Mouse (Mus musculus) forebrain, embryonic 16.5 days (tissue): ENCODE measurements around the gene Stambp. TPM values are rescaled to one million over a fixed set of nuclear protein-coding genes. Genes with fewer than 3 reads are reported as not detected.

Experiments
- ATAC-seq: fragments of 200-750 bp; cut with Nextera tagmentation; 2 replicates; pipeline ENCODE4 v1.8.0; 2017; ENCODE audit warnings: mild to moderate bottlenecking, moderate library complexity
- H3K27ac ChIP-seq: fragments of 300-500 bp; sonication (generic); 2 replicates; pipeline ENCODE4 v1.5.1; 2014; ENCODE audit warnings: low read length, control low read depth
- H3K27me3 ChIP-seq: fragments of 300-500 bp; sonication (generic); replicated peaks from 2 replicates; pipeline ENCODE4 v1.6.1; 2014; ENCODE audit warnings: low read length; ENCODE audit not compliant: control insufficient read depth, insufficient read depth
- H3K36me3 ChIP-seq: fragments of 300-500 bp; sonication (generic); 2 replicates; pipeline ENCODE4 v1.6.1; 2014; ENCODE audit not compliant: control insufficient read depth, insufficient read depth
- H3K4me1 ChIP-seq: fragments of 300-500 bp; sonication (generic); replicated peaks from 2 replicates; pipeline ENCODE4 v1.6.1; 2014; ENCODE audit warnings: low read length; ENCODE audit not compliant: control insufficient read depth, insufficient read depth
- H3K4me2 ChIP-seq: fragments of 300-500 bp; sonication (generic); 2 replicates; pipeline ENCODE4 v1.6.1; 2014; ENCODE audit warnings: mild to moderate bottlenecking, low read length, control low read depth
- H3K4me3 ChIP-seq: fragments of 300-500 bp; sonication (generic); replicated peaks from 2 replicates; pipeline ENCODE4 v1.5.1; 2014; ENCODE audit warnings: mild to moderate bottlenecking, low read length, control low read depth
- H3K9ac ChIP-seq: fragments of 300-500 bp; sonication (generic); replicated peaks from 2 replicates; pipeline ENCODE4 v1.6.1; 2014; ENCODE audit warnings: low read depth, low read length, control low read depth
- H3K9me3 ChIP-seq: fragments of 300-500 bp; sonication (generic); 2 replicates; pipeline ENCODE4 v1.6.1; 2016; ENCODE audit warnings: low read length; ENCODE audit not compliant: control insufficient read depth
- WGBS: fragments of 180-500 bp; shearing (Covaris S2); extraction: QIAGEN DNeasy Blood & Tissue Kit; methylation state at CpG from one replicate; pipeline ENCODE4 v1.1.7; 2014; 5-methylcytosine and 5-hydroxymethylcytosine counted together
- polyA plus RNA-seq: library from polyadenylated mRNA; unstranded; fragments of >200 nt; fragmentation: Nextera tagmentation; extraction: Ambion mirVana; gene quantifications from 2 replicates; pipeline ENCODE4 v1.2.1, GENCODE M21; 2015

Stambp gene
- polyA plus RNA-seq, 1 experiment from 2014 or later: 59.2 TPM

GRCm38 (mm10) chr6:83541756-83542456, 30.6 kb downstream of the Stambp start:
- peak; percentile 31; the same call in 1 of the 2 replicates for ATAC-seq
- 0 out of 2 replicates have a peak, but pooled peaks cover 4% of the 10 kb centered on the region for H3K4me1 ChIP-seq
- no peak overlapping the region for H3K9ac ChIP-seq
- WGBS: 52% methylated on average over 11 of the region's 11 CpGs
- 0 out of 2 replicates have a peak overlapping the region, but pooled peaks have one; percentile 12 for H3K27ac ChIP-seq
- H3K9me3 ChIP-seq: no peaks in the 10 kb centered on the region
- H3K36me3 ChIP-seq: peaks cover 9% of the 10 kb centered on the region; the same call in 1 of the 2 replicates
- no peak overlapping the region for H3K4me3 ChIP-seq
- no peaks in the 10 kb centered on the region for H3K27me3 ChIP-seq
- H3K4me2 ChIP-seq: no peak overlapping the region

- Histone ChIP-seq H3K9me3 (no peaks in the 10 kb centered on the region), H3K36me3 (peaks cover 4% of the 10 kb centered on the region; the same call in 1 of the 2 replicates), H3K4me2 (no peak overlapping the region), H3K27ac (no peak overlapping the region), H3K4me3 (no peak overlapping the region), H3K4me1 (0 out of 2 replicates have a peak, but pooled peaks cover 4% of the 10 kb centered on the region), H3K9ac (no peak overlapping the region), H3K27me3 (no peaks in the 10 kb centered on the region)
- 47% methylated on average over 4 of the region's 4 CpGs for WGBS
- ATAC-seq: peak; percentile 58; the same call in 1 of the 2 replicates
These were observed 32.5 kb downstream of the Stambp start for GRCm38 (mm10) chr6:83540017-83540416.

GRCm38 (mm10) chr6:83536795-83537059, 35.8 kb downstream of the Stambp start:
- no peaks in the 10 kb centered on the region for H3K36me3 ChIP-seq
- no peaks in the 10 kb centered on the region for H3K9me3 ChIP-seq
- no peaks in the 10 kb centered on the region for H3K27me3 ChIP-seq
- no peak overlapping the region for H3K27ac ChIP-seq
- no peak overlapping the region for H3K4me2 ChIP-seq
- H3K4me1 ChIP-seq: 0 out of 2 replicates have a peak, but pooled peaks cover 4% of the 10 kb centered on the region
- no peak overlapping the region for H3K4me3 ChIP-seq
- no peak overlapping the region for H3K9ac ChIP-seq
- ATAC-seq: no peak
- 57% methylated on average over 6 of the region's 6 CpGs for WGBS

- H3K9ac ChIP-seq: no peak within 1 kb of the TSS
- no peak for ATAC-seq
- no peak within 1 kb of the TSS for H3K4me2 ChIP-seq
- no peaks in the 10 kb centered on the region for H3K36me3 ChIP-seq
- no peaks in the 10 kb centered on the region for H3K9me3 ChIP-seq
- 0 out of 2 replicates have a peak, but pooled peaks cover 4% of the 10 kb centered on the region for H3K4me1 ChIP-seq
- WGBS: 64% methylated on average over 12 of the region's 12 CpGs
- no peaks in the 10 kb centered on the region for H3K27me3 ChIP-seq
- no peak within 1 kb of the TSS for H3K4me3 ChIP-seq
- no peak within 1 kb of the TSS for H3K27ac ChIP-seq
These were observed 36.3 kb downstream of the Stambp start, which contains the start of gene Actg2 for GRCm38 (mm10) chr6:83536028-83536794. TSS of gene Actg2 (minus strand) at chr6:83536265.

- no peak for ATAC-seq
- Histone ChIP-seq H3K4me3 (no peak overlapping the region), H3K4me1 (no peaks in the 10 kb centered on the region), H3K9me3 (no peaks in the 10 kb centered on the region), H3K27me3 (no peaks in the 10 kb centered on the region), H3K4me2 (no peak overlapping the region), H3K27ac (no peak overlapping the region), H3K9ac (no peak overlapping the region), H3K36me3 (no peaks in the 10 kb centered on the region)
- 74% methylated on average over 2 of the region's 2 CpGs for WGBS
These were observed 39.9 kb downstream of the Stambp start for GRCm38 (mm10) chr6:83532608-83533007.

GRCm38 (mm10) chr6:83523194-83523593, 49.3 kb downstream of the Stambp start:
- Histone ChIP-seq H3K9me3 (no peaks in the 10 kb centered on the region), H3K27ac (no peak overlapping the region), H3K4me2 (no peak overlapping the region), H3K36me3 (no peaks in the 10 kb centered on the region), H3K27me3 (no peaks in the 10 kb centered on the region), H3K4me3 (no peak overlapping the region), H3K4me1 (no peaks in the 10 kb centered on the region), H3K9ac (no peak overlapping the region)
- no peak for ATAC-seq
- WGBS: 88% methylated on average over 6 of the region's 6 CpGs

GRCm38 (mm10) chr6:83521784-83522183, 50.7 kb downstream of the Stambp start:
- Histone ChIP-seq H3K9ac (no peak overlapping the region), H3K9me3 (no peaks in the 10 kb centered on the region), H3K36me3 (no peaks in the 10 kb centered on the region), H3K4me2 (no peak overlapping the region), H3K4me1 (no peaks in the 10 kb centered on the region), H3K4me3 (no peak overlapping the region), H3K27me3 (no peaks in the 10 kb centered on the region), H3K27ac (no peak overlapping the region)
- 80% methylated on average over 6 of the region's 6 CpGs for WGBS
- no peak for ATAC-seq

GRCm38 (mm10) chr6:83518637-83519036, 53.9 kb downstream of the Stambp start:
- Histone ChIP-seq H3K4me1 (no peaks in the 10 kb centered on the region), H3K27me3 (no peaks in the 10 kb centered on the region), H3K4me3 (no peak overlapping the region), H3K9ac (no peak overlapping the region), H3K4me2 (no peak overlapping the region), H3K27ac (no peak overlapping the region), H3K9me3 (no peaks in the 10 kb centered on the region), H3K36me3 (no peaks in the 10 kb centered on the region)
- 92% methylated on average over 3 of the region's 3 CpGs for WGBS
- no peak for ATAC-seq

GRCm38 (mm10) chr6:83515172-83515571, 57.4 kb downstream of the Stambp start:
- Histone ChIP-seq H3K4me1 (no peaks in the 10 kb centered on the region), H3K4me2 (no peak overlapping the region)

More at GRCm38 (mm10) chr6:83515172-83515571, 57.4 kb downstream of the Stambp start:
- Histone ChIP-seq H3K4me3 (no peak overlapping the region), H3K9ac (no peak overlapping the region), H3K9me3 (no peaks in the 10 kb centered on the region), H3K27ac (no peak overlapping the region), H3K36me3 (no peaks in the 10 kb centered on the region), H3K27me3 (no peaks in the 10 kb centered on the region)
- ATAC-seq: no peak
- whole genome bisulfite sequencing: 64% methylated on average over 3 of the region's 3 CpGs
